Mouse (Mus musculus): ENCODE measurements at regions not wholly inside any gene's neighbourhood (a gene's known extent, or its start where the extent isn't known, plus 50 kb on each side); places are given as distances from the start of the nearest gene placed in this dataset.

DNA sequence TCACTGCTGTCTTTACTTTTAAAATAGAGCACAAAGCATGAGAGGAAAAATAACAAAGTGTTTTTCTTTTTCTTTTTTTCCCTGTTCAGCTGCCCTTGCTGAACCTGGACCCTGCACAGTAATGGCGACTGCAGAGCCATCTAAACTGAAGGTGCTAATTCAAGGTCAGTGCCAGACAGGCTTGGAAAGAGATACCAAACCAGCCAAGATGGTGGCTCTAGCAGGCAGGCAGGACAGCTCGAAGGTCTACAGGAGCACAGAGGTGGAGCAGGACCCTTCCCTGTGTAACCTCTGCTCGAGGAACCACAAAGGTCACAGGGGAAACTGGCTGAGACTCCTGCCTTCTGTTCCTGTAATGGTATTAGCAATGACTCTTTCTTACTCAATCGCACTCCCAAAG is 326.7 kb downstream of the Gm45692 start:
- no peak for DNase-seq

GRCm38 (mm10) chr8:26447886-26448640 is 328.7 kb downstream of the Gm45692 start:
- DNase-seq: no peak

GRCm38 (mm10) chr8:26449291-26449690 is 330.0 kb downstream of the Gm45692 start:
- no peak for DNase-seq

DNA sequence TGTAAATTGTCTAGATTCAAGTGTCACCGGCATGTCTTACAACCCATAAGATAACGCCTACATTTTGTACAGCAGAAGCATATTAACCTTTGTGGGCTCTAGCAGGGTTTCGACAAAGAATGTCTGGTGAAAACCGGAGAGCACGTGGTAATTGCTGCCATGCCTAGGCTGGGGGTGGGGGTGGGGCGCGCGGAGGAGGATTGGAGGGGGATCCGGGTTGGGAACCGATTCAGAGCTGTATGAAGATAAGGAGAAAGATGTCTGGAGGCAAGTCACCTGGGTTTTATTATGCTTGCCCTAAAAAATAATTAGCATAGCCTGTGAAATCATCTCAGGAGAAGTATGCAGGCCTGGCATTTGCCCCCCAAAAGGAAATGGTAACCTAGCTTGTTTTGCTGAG is 331.2 kb downstream of the Gm45692 start:
- DNase-seq: no peak

- DNase-seq: no peak
Measured at GRCm38 (mm10) chr8:26452976-26453573, 333.7 kb downstream of the Gm45692 start.

DNA sequence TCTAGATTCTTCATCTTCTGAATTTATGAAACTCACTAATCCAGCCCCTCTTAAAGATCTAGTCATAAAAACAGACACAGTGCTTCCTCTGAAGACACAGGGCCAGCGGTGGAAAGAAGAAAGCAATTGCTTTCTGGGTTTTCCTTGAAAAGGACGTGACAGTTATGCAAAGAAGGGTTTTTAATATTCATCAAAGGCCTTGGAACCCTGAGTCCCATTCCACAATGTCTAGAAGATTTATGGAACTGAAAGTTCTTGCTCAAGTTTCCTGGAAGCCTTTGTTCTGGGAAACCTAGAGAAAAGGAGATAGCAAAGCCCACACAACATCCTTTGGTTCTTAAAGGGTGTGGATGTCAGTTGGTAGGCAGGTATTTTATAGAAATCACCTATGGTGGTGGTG is 346.0 kb downstream of the Gm45692 start:
- DNase-seq: no peak

DNA sequence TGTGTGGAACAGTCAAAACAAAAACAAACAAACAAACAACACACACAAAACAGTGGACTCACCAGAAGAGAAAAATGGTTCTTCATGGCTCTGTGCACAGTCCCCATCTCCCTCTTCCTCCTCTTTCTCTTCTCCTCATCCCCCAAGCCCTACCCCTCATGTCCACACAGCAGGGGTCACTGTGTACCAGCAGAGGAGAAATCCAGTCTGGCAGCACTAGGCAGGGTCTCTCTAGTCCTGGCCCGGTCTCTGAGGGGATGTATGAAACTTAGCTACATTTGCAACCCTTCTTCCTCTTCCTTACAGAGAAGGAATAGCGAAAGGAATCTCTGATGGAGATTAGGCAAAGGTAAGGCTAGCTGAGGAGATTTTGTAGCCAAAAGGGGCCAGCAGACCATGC is 349.1 kb downstream of the Gm45692 start:
- no peak for DNase-seq

DNA sequence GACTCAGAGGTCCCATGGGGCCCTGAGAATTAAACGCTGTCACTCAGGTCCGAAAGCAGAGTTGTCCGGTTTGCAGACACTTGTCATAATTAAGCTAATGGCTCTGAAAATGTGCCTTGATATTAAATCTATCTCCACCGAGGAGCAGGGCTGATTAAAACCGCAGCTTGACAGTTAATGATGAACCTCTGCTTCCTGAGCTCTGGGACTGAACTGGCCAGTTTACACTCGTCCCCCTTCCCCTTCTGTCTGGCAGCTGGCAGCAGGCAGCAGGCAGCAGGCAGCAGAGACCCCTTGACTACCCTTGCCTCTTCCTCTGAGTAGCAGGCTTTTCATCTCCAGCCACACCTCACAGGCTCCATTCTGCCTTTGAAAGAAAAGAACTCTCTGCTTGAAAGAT is 350.4 kb downstream of the Gm45692 start:
- no peak for DNase-seq

- no peak for DNase-seq
Measured at GRCm38 (mm10) chr8:26471811-26472550, 352.6 kb downstream of the Gm45692 start.

GRCm38 (mm10) chr8:26484749-26485148 is 365.4 kb downstream of the Gm45692 start:
- DNase-seq: no peak

- no peak for DNase-seq
Measured at GRCm38 (mm10) chr8:26487866-26488265, 368.5 kb downstream of the Gm45692 start.

DNA sequence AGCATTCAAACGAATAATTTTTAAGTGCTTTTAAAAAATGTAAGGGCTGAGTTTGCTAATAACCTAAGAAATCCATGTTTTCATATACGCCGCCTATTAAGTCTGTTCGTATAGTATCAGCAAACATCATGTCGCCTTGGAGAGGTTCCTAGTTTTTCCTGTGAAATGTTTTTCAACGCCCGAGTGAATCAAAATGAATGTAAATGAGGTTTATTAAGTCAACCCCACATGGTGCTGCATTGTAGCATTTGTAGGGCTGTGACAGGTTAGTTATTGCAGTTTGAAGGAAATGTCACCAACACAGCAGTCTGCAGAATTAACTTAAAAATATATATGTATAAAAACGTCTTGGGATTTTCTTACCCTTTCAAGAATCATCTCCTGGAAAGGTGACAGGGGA is 369.3 kb downstream of the Gm45692 start:
- no peak for DNase-seq

DNA sequence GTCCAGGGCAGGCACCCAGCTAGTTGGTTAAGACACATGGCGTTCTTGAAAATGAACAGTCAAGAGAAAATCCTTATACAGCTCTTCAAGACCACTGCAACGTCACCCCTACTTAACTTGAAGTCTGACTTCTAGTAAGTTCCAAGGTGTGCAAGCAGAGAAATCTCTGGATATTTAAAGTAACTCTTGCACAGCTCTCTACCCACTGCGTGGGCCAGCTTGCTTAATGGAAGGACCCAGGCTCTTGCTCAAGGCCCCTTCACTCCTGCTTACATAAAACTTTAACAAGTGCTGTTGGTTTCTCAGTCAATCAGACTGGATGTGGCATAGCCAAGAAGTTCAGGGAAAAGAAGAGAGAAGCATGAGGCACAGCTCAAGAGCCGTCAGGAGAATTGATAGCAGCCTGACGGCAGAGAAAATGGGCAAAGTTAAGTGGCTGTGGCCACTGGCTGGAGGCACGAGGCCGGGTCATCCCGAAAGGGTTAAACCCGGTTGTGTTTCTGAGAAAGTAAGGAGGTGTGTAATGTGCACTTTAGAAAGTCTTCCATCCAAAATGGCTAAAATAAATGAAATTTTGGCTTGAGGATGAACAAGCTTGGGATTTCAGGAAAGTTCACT is 382.0 kb downstream of the Gm45692 start:
- no peak for DNase-seq

DNA sequence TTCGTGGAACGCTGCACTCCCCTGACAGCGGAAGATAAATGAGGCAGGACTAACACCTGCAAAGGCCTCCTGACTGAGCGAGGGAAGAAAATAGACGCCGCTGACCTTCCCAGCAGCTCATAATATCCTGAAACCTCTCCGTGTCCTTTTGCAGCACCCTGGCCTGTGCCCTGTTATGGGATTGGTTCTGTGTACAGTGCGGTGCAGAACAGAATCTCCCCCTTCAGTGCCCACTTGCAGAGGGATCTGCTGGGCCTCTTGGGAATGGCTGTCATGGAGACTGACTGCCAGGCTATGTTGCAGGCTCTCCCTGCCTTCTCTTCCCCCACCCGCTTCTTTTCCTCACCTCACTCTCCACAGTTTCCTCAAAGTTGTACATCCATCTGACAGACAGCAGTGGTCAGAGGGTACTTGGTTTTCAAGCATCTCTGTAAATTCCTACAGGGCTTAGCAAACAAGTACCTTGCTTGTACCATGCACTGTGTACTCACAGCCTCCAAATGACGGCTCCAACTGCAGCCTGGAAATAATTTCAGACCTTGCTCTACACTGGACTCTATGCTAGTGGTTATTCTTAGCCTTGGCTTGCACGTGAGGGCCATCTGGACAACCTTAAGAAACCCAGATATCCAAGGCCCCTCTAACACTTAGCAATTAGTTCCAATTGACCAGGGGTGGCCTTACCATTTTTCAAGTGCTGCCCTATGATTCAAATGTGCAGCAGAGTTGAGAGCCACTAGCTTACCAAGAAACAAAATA is 382.7 kb downstream of the Gm45692 start:
- DNase-seq: no peak

DNA sequence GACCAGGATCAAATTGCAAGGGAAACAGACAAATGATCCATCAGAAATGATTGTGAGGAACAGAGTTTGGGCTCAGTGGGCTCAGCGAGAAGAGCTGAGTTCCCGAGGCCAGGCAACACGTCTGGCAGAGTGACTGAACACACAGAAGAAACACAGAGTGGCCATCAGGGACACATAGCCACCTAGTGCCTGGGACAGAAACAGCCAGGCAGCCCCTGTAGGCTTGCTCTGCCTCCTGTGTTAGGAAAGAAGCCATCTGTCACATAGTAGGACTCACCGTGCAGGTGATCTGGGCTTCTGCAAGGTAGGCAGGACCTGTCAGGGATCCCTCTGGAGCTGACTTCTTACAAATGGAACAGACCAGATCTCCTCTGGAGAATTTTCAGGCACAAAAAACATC is 383.4 kb downstream of the Gm45692 start:
- DNase-seq: no peak

DNA sequence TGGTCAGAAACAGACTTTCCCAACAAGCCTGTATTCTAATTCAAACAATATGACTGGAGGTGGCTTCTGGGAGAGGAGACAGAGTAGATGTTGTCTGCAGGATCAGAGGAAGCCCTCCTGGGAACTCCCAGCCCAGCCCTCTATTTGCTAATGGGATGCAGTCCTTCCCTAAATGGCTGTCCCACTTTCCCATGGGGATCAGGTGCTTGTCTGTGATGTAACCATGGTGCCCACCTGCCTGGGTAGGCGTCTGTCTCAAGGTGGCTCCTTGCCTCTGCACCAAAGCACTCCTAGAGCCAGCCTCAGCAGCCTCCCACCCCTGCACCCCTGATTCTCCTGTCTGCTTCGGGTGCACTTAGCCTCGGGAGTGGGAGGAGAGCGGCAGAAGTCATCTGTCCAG is 384.6 kb downstream of the Gm45692 start:
- DNase-seq: no peak

- no peak for DNase-seq
Measured at GRCm38 (mm10) chr8:26504319-26505035, 385.1 kb downstream of the Gm45692 start.

- DNase-seq: no peak
Measured at GRCm38 (mm10) chr8:26507611-26508070, 388.3 kb downstream of the Gm45692 start.

GRCm38 (mm10) chr8:26509254-26509653 is 389.9 kb downstream of the Gm45692 start:
- no peak for DNase-seq

DNA sequence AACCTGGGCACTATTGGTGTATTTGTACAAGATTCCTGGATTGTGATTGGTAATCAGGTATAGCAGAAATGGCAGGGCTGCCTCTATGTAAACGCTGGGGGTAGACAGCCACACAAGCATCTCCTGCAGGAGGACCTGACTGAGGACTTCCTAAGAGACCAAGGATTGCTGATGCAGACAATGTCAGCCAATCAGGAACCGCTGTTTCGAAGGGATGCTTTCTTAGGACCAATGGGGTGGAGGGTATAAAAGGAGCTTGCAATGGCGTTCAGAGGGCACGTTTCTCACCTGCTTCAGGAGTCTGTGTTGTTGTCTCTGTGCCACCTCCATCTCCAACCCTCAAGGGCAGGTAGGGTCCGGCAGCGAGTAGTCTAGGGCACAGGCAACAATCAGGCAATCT is 393.7 kb downstream of the Gm45692 start:
- no peak for DNase-seq

DNA sequence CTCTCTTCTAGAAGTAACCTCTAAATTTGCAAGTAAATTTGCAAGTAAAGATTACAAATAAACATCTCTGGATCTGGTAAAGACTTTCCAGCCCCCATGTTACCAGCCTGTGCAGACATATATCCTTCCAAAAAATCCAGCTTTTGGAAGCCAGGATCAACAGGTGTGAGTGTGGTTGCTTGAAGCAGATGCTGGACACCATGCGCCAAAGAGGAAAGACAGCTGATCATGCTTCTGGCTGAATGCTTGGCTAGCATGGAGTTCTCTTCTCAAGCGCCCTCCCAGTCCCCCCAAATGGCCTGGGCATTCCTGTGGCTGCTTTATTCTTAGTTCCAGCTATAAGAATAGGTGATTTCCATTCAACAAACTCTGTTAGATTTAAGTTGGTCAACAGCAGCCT is 404.9 kb downstream of the Gm45692 start:
- no peak for DNase-seq

All from kidney, postnatal 14 days (tissue).